Mouse (Mus musculus): ENCODE results near the gene Pth1r. TPM values are rescaled to one million over a fixed set of nuclear protein-coding genes. Genes with fewer than 3 reads are reported as not detected.

Gene Pth1r
- polyA plus RNA-seq, 1 experiment from 2014 or later = 179 TPM

DNA sequence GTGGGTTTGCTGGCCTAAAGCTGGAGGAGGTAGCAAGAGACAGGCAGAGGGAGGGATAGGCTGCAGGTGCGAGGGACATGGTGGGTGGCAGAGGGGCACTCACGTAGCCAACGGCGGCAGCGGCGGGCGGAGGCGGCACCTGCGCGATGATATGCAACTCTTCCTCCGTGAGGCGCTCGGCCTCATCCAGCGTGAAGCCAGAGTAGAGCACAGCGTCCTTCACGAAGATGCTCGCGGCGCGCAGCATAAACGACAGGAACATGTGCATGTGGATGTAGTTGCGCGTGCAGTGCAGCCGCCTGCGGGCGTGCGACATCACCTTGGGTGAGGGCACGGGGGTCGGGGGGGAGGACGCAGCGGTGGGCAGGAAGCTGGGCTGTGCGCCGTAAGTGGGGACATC, 20.1 kb downstream of the Pth1r start:
- Histone ChIP-seq H3K4me1 (replicated peaks; ENCODE audit: insufficient read depth, low read length) (peaks cover 6% of the 10 kb centered on the region; the same call in 1 of the 2 replicates), H3K36me3 (ENCODE audit: insufficient read depth, low read length) (peaks cover 34% of the 10 kb centered on the region), H3K9me3 (replicated peaks; ENCODE audit: low read length) (no peaks in the 10 kb centered on the region), H3K4me2 (ENCODE audit: low read length) (no peak overlapping the region), H3K27me3 (ENCODE audit: insufficient read depth, low read length) (no peaks in the 10 kb centered on the region), H3K4me3 (replicated peaks; ENCODE audit: low read depth, low read length) (no peak overlapping the region), H3K9ac (ENCODE audit: low read depth, low read length) (no peak overlapping the region), H3K27ac (no peak overlapping the region)
- WGBS = 31% methylated on average over 33 of the region's 33 CpGs
- DNase-seq (ENCODE audit: low spot score) (no peak), ATAC-seq (replicated peaks; ENCODE audit: low FRiP score, low read depth) (no peak)
- TF ChIP-seq CTCF (IDR thresholded peaks at IDR 0.05; ENCODE audit: low read depth) = no peak

DNA sequence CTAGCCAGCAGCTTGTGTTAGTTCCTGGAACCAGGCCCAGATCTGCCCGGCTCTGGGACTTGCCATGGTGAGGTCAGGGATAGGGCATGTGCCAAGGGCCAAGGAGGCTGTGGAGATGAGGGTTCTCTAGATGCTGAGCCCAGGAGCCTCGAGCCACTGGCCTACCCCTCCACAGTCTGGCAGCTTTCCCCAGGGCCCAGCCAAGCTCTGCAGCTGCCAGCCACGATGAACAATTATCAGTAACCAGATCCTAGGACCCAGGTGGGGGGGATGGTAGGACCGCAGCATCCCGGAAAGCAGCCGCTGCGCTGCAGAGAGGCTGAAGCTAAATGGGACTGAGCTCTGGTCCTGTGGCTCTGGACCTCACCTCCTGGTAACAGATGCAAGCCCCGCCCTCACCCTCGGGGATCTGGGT, 21.2 kb downstream of the Pth1r start:
- 17% methylated on average over 9 of the region's 9 CpGs for WGBS
- Histone ChIP-seq H3K9me3 (replicated peaks; ENCODE audit: low read length) (no peaks in the 10 kb centered on the region), H3K4me2 (ENCODE audit: low read length) (no peak overlapping the region), H3K9ac (ENCODE audit: low read depth, low read length) (no peak overlapping the region), H3K27ac (no peak overlapping the region), H3K36me3 (ENCODE audit: insufficient read depth, low read length) (peaks cover 41% of the 10 kb centered on the region), H3K4me1 (replicated peaks; ENCODE audit: insufficient read depth, low read length) (no peaks in the 10 kb centered on the region), H3K4me3 (replicated peaks; ENCODE audit: low read depth, low read length) (no peak overlapping the region), H3K27me3 (ENCODE audit: insufficient read depth, low read length) (no peaks in the 10 kb centered on the region)
- DNase-seq (ENCODE audit: low spot score) (peak; percentile 66), ATAC-seq (replicated peaks; ENCODE audit: low FRiP score, low read depth) (0 out of 2 replicates have a peak, but pooled peaks have one; percentile 15)
- TF ChIP-seq CTCF (IDR thresholded peaks at IDR 0.05; ENCODE audit: low read depth) = no peak

DNA sequence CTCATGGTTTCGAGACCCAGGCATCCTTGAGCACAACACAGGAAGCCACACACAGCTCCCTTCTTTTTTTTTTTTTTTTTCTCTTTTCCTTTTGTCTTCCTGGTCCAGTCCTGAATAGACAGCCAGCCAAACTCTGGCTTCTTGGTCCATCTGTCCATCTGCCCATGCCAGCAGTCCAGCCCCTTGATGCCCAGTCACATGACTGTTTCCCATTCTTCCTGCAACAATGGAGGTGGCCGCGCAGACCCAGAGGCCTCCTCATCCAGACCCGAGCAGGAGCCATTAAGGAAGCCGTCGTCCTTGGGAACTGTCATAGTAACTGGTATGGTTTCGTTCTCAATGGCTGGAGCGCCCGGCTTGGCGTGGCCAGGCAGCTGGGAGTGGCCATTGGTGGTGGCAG, 24.9 kb downstream of the Pth1r start:
- H3K4me2 ChIP-seq (ENCODE audit: low read length) = no peak overlapping the region
- H3K9me3 ChIP-seq (replicated peaks; ENCODE audit: low read length) = no peaks in the 10 kb centered on the region
- WGBS = 87% methylated on average over 10 of the region's 10 CpGs
- DNase-seq (ENCODE audit: low spot score) = no peak
- no peak for ATAC-seq (replicated peaks; ENCODE audit: low FRiP score, low read depth)
- no peaks in the 10 kb centered on the region for H3K4me1 ChIP-seq (replicated peaks; ENCODE audit: insufficient read depth, low read length)
- no peaks in the 10 kb centered on the region for H3K27me3 ChIP-seq (ENCODE audit: insufficient read depth, low read length)
- H3K4me3 ChIP-seq (replicated peaks; ENCODE audit: low read depth, low read length) = no peak overlapping the region
- H3K36me3 ChIP-seq (ENCODE audit: insufficient read depth, low read length) = peaks cover 33% of the 10 kb centered on the region
- no peak overlapping the region for H3K27ac ChIP-seq
- H3K9ac ChIP-seq (ENCODE audit: low read depth, low read length) = no peak overlapping the region
- TF ChIP-seq CTCF (IDR thresholded peaks at IDR 0.05; ENCODE audit: low read depth) = no peak

DNA sequence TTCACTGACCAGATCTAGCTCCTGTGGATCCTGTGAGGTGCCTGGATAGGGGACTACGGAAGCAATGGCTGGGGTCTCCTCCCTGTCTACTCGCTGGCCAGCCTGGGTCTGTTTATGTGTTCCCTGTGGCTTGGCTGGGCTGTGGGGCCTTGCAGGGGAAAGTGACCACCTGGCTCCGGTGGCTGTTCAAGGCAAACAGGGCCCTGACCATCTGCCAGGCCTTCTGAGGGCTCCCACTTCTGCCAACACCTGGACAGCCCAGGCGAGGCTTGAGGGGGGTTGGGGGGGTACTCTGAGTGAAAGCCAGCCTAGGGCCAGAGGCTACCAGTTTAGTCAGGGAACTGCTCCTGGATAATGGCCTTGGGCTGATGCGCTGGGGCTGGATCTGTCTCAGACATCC, 27.0 kb downstream of the Pth1r start:
- H3K27ac ChIP-seq = no peak overlapping the region
- H3K4me2 ChIP-seq (ENCODE audit: low read length) = no peak overlapping the region
- 47% methylated on average over 5 of the region's 5 CpGs for WGBS
- ATAC-seq (replicated peaks; ENCODE audit: low FRiP score, low read depth) (no peak), DNase-seq (ENCODE audit: low spot score) (no peak)
- H3K27me3 ChIP-seq (ENCODE audit: insufficient read depth, low read length) = no peaks in the 10 kb centered on the region
- no peak overlapping the region; the same call in 1 of the 2 replicates for H3K9ac ChIP-seq (ENCODE audit: low read depth, low read length)
- H3K36me3 ChIP-seq (ENCODE audit: insufficient read depth, low read length) = peaks cover 33% of the 10 kb centered on the region
- no peak overlapping the region for H3K4me3 ChIP-seq (replicated peaks; ENCODE audit: low read depth, low read length)
- no peaks in the 10 kb centered on the region for H3K4me1 ChIP-seq (replicated peaks; ENCODE audit: insufficient read depth, low read length)
- no peaks in the 10 kb centered on the region for H3K9me3 ChIP-seq (replicated peaks; ENCODE audit: low read length)
- TF ChIP-seq CTCF (IDR thresholded peaks at IDR 0.05; ENCODE audit: low read depth) = no peak

DNA sequence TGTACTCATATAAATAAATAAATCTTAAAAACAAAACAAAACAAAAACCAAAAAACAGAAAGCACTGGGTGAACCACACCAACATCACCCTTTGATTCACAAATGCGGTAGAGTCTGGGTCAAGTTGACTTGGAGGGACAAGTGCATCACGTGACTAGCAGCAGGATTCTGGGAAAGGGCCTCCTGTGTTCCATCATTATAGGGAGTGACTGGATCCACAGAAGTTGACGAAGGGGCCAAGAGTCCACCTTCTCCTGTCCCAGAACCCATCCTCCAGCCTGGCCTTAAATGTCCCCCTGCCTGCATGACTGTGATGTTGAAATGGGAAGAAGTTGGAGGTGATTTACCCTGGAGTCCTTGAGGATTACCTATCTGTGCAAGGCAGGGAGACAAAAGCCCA, 28.1 kb downstream of the Pth1r start:
- WGBS = 78% methylated on average over 3 of the region's 3 CpGs
- no peak for DNase-seq (ENCODE audit: low spot score)

DNA sequence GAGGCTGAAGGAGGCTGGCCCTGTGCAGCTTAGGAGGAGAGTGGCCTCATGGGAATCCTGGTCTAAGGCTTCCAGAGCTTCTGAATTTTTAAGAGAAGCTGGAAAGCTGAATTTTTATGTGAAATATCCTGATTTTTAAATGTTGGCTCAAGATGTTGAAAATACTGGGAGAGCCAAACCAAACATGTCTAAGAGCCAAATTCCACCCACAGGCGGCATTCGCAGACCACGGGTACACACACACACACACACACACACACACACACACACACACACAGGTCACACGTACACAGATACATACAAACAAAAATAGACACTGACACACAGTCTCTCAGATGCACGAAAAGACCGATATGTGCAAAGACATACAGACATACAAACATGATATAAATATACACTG, 28.9 kb downstream of the Pth1r start:
- ATAC-seq (replicated peaks; ENCODE audit: low FRiP score, low read depth) = no peak
- no peak for TF ChIP-seq CTCF (IDR thresholded peaks at IDR 0.05; ENCODE audit: low read depth)
- peaks cover 20% of the 10 kb centered on the region; the same call in 1 of the 2 replicates for H3K36me3 ChIP-seq (ENCODE audit: insufficient read depth, low read length)
- 89% methylated on average over 6 of the region's 6 CpGs for WGBS
- no peaks in the 10 kb centered on the region for H3K27me3 ChIP-seq (ENCODE audit: insufficient read depth, low read length)
- no peak overlapping the region for H3K9ac ChIP-seq (ENCODE audit: low read depth, low read length)
- H3K27ac ChIP-seq = no peak overlapping the region
- DNase-seq (ENCODE audit: low spot score) = no peak
- no peak overlapping the region for H3K4me3 ChIP-seq (replicated peaks; ENCODE audit: low read depth, low read length)
- no peak overlapping the region for H3K4me2 ChIP-seq (ENCODE audit: low read length)
- no peaks in the 10 kb centered on the region for H3K9me3 ChIP-seq (replicated peaks; ENCODE audit: low read length)
- no peaks in the 10 kb centered on the region for H3K4me1 ChIP-seq (replicated peaks; ENCODE audit: insufficient read depth, low read length)

More for the DNA sequence above, 28.1 kb downstream of the Pth1r start:
- Histone ChIP-seq H3K9ac (ENCODE audit: low read depth, low read length) (no peak overlapping the region), H3K4me3 (replicated peaks; ENCODE audit: low read depth, low read length) (no peak overlapping the region), H3K27me3 (ENCODE audit: insufficient read depth, low read length) (no peaks in the 10 kb centered on the region), H3K9me3 (replicated peaks; ENCODE audit: low read length) (no peaks in the 10 kb centered on the region), H3K4me2 (ENCODE audit: low read length) (no peak overlapping the region), H3K27ac (no peak overlapping the region), H3K4me1 (replicated peaks; ENCODE audit: insufficient read depth, low read length) (no peaks in the 10 kb centered on the region), H3K36me3 (ENCODE audit: insufficient read depth, low read length) (peaks cover 22% of the 10 kb centered on the region)
- ATAC-seq (replicated peaks; ENCODE audit: low FRiP score, low read depth) = no peak
- no peak for TF ChIP-seq CTCF (IDR thresholded peaks at IDR 0.05; ENCODE audit: low read depth)

DNA sequence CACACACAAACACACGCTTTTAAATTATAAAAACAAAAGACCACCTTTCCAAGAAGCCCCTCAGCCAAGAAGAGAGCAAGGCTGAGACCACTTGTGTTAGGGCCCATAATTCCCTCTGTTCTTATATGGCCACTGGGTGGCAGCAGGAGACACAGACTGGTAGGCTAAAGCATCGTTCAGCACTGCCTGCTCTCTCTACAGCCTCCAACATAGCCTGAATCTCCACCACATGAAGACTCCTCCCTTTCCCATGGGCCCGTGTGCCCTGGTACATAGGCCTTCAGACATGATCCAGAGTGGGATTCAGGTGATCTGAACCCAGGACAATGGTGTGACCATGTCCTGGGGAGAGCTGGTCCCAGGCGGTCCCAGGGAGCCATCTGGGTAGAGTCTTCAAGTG, 30.2 kb downstream of the Pth1r start:
- H3K27ac ChIP-seq = no peak overlapping the region
- no peak overlapping the region for H3K4me3 ChIP-seq (replicated peaks; ENCODE audit: low read depth, low read length)
- WGBS = 30% methylated on average over 4 of the region's 4 CpGs
- ATAC-seq (replicated peaks; ENCODE audit: low FRiP score, low read depth) (peak; percentile 34), DNase-seq (ENCODE audit: low spot score) (peak; percentile 95)
- H3K4me2 ChIP-seq (ENCODE audit: low read length) = no peak overlapping the region
- H3K9ac ChIP-seq (ENCODE audit: low read depth, low read length) = no peak overlapping the region
- H3K36me3 ChIP-seq (ENCODE audit: insufficient read depth, low read length) = peaks cover 14% of the 10 kb centered on the region; the same call in 1 of the 2 replicates
- H3K27me3 ChIP-seq (ENCODE audit: insufficient read depth, low read length) = no peaks in the 10 kb centered on the region
- no peaks in the 10 kb centered on the region for H3K9me3 ChIP-seq (replicated peaks; ENCODE audit: low read length)
- no peaks in the 10 kb centered on the region for H3K4me1 ChIP-seq (replicated peaks; ENCODE audit: insufficient read depth, low read length)
- TF ChIP-seq CTCF (IDR thresholded peaks at IDR 0.05; ENCODE audit: low read depth) = peak; percentile 88

Measured in kidney, postnatal 0 days (tissue).